Mouse (Mus musculus): ENCODE measurements around the gene Arrdc3. TPM values are rescaled to one million over a fixed set of nuclear protein-coding genes. Genes with fewer than 3 reads are reported as not detected.

The Arrdc3 gene
- polyA plus RNA-seq, 1 experiment from 2014 or later, result 58.7 TPM

DNA sequence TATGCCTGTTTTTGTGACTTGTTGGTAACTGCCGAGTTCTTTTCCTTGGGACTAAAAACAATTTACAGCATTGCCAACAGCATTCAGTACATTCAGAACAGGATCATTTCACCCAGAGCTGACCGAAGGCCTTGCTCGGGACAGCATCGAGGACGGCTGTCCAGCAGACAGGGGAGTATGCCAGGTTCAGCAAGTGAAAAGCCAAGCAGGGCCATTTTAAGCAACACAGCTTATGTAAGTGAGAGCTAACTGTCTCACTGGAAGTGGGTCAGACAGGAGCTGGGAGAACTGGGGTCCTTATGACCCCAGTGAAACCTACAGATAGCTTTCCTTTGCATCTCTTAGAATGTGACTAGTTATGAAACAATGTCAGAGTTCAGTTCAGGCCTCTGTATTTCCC, 57.2 kb downstream of the Arrdc3 start:
- ATAC-seq (ENCODE audit: low FRiP score) (no peak), DNase-seq (ENCODE audit: low spot score) (no peak)
- H3K27me3 ChIP-seq (ENCODE audit: control insufficient read depth, insufficient read depth, low read length), result no peaks in the 10 kb centered on the region
- no peaks in the 10 kb centered on the region for H3K9me3 ChIP-seq (ENCODE audit: control insufficient read depth, low read length)
- H3K9ac ChIP-seq, result no peak overlapping the region
- no peaks in the 10 kb centered on the region for H3K4me1 ChIP-seq (replicated peaks; ENCODE audit: control insufficient read depth, insufficient read depth, low read length)
- H3K4me3 ChIP-seq (replicated peaks; ENCODE audit: low read length), result no peak overlapping the region
- H3K27ac ChIP-seq, result no peak overlapping the region
- H3K36me3 ChIP-seq (replicated peaks; ENCODE audit: control insufficient read depth, insufficient read depth), result no peaks in the 10 kb centered on the region
- H3K4me2 ChIP-seq (replicated peaks), result no peak overlapping the region
- WGBS, result 89% methylated on average over 5 of the region's 5 CpGs

DNA sequence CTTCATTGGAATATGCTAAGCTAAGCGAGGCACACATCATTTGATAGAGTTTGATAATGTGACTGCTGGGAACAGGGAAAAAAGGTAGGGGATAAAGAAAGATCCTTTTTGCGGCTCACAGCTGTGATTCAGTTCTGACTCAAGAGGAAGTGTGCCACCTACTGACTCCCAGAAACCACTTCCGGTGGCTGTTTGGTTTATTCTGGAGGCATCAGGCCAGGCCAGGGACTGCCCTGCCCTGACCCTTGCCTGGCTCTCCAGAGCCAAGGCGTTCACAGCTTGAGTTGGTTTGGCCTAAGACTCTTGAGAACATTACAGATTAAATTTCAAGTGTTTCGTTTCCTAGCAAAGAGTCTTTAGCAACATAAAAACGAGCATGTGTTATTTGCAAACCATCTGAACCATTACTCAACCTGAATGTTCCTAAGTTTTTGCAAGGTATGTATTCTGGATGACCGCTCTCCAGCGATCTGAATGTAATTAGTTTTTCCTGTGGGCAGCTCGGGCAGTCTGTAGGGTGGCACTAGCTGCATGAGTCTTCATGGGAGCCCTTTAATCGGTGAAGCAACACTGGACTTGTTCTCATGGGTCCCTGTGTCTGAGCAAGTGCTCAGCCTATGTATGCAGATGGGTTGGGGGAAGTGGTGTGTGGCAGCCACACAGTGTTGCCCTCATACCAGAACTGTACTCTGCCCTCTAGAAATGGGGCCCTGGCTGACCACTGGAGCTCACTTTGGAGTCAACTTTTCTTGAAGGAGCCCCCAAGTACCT, 57.9 kb downstream of the Arrdc3 start:
- DNase-seq (ENCODE audit: low spot score) (no peak), ATAC-seq (ENCODE audit: low FRiP score) (no peak)
- no peak overlapping the region for H3K9ac ChIP-seq
- no peak overlapping the region for H3K27ac ChIP-seq
- H3K4me3 ChIP-seq (replicated peaks; ENCODE audit: low read length), result no peak overlapping the region
- H3K4me1 ChIP-seq (replicated peaks; ENCODE audit: control insufficient read depth, insufficient read depth, low read length), result no peaks in the 10 kb centered on the region
- H3K4me2 ChIP-seq (replicated peaks), result no peak overlapping the region
- H3K36me3 ChIP-seq (replicated peaks; ENCODE audit: control insufficient read depth, insufficient read depth), result no peaks in the 10 kb centered on the region
- H3K9me3 ChIP-seq (ENCODE audit: control insufficient read depth, low read length), result no peaks in the 10 kb centered on the region
- WGBS, result 72% methylated on average over 10 of the region's 10 CpGs
- H3K27me3 ChIP-seq (ENCODE audit: control insufficient read depth, insufficient read depth, low read length), result no peaks in the 10 kb centered on the region

DNA sequence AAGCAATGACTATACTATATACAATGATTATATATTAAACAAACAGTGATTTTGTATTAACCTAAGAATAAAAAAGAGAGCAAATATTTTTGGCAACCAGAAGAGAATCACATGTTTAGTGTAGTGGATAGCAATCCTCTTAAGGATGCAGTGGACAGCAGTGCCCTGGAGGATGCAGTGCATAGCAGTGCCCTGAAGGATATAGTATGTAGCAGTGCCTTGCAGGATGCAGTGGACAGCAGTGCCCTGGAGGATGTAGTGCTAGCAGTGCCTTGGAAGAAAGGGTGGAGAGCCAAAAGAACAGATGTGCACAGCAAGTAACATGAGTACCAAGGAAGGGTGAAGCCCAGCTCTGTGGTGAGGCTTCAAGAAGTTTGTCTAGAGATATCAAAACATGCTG, 61.3 kb downstream of the Arrdc3 start:
- H3K36me3 ChIP-seq (replicated peaks; ENCODE audit: control insufficient read depth, insufficient read depth), result no peaks in the 10 kb centered on the region
- no peak for DNase-seq (ENCODE audit: low spot score)
- no peaks in the 10 kb centered on the region for H3K9me3 ChIP-seq (ENCODE audit: control insufficient read depth, low read length)
- H3K27ac ChIP-seq, result no peak overlapping the region
- no peak overlapping the region for H3K9ac ChIP-seq
- H3K4me1 ChIP-seq (replicated peaks; ENCODE audit: control insufficient read depth, insufficient read depth, low read length), result no peaks in the 10 kb centered on the region
- no peak for ATAC-seq (ENCODE audit: low FRiP score)
- H3K27me3 ChIP-seq (ENCODE audit: control insufficient read depth, insufficient read depth, low read length), result no peaks in the 10 kb centered on the region
- H3K4me2 ChIP-seq (replicated peaks), result no peak overlapping the region
- H3K4me3 ChIP-seq (replicated peaks; ENCODE audit: low read length), result no peak overlapping the region
